Mouse (Mus musculus) embryonic fibroblast, embryonic 13.5 days (primary cell): ENCODE data around the gene Tmem108.

Experiments used
- CTCF ChIP-seq: IDR thresholded peaks from 2 replicates; pipeline ENCODE4 v1.5.1; 2011; ENCODE audit warnings: mild to moderate bottlenecking, control low read depth, low read length, moderate library complexity, borderline replicate concordance; ENCODE audit not compliant: insufficient read depth
- POLR2A ChIP-seq: IDR thresholded peaks from 2 replicates; pipeline ENCODE4 v1.6.1; 2011; ENCODE audit warnings: low read depth, mild to moderate bottlenecking, control low read depth, low read length, moderate library complexity

- TF ChIP-seq CTCF (no peak), POLR2A (no peak)
Observed at GRCm38 (mm10) chr9:103485606-103486005, 276.0 kb downstream of the Tmem108 start.
